Mouse (Mus musculus): Measurements from ENCODE around the gene Lysmd4. TPM values are rescaled to one million over a fixed set of nuclear protein-coding genes. Genes with fewer than 3 reads are reported as not detected.

The Lysmd4 gene
- polyA plus RNA-seq, 1 experiment from 2014 or later = 12.2 TPM

DNA sequence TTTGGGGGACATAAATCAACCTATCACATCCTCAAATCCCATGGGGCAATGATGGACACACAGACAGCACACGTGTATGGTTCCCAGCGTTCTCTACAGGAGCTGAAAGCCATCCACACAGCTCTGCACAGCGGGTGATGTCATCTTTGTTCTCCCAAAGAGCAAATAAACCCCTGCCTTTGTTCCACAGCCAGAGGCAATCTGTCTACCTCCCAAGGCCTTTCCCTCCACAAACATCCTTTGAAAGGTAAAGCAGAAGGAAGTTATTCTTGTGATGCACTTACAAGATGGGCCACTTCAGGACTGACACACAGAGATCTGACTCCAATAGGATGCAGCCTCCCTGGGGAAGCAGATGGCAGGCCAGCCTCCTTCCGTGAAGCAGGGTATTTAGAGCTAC, 10.4 kb upstream of the Lysmd4 start:
- WGBS = 67% methylated on average over 4 of the region's 4 CpGs
- H3K4me2 ChIP-seq = no peak overlapping the region
- peaks cover 40% of the 10 kb centered on the region for H3K4me1 ChIP-seq
- H3K27ac ChIP-seq (replicated peaks) = no peak overlapping the region
- no peak for ATAC-seq (ENCODE audit: extremely low read depth, insufficient number of reproducible peaks, low FRiP score, low TSS enrichment)
- H3K4me3 ChIP-seq = no peak overlapping the region
- H3K36me3 ChIP-seq = no peaks in the 10 kb centered on the region
- H3K9me3 ChIP-seq = no peaks in the 10 kb centered on the region
- H3K27me3 ChIP-seq (replicated peaks) = no peaks in the 10 kb centered on the region
- no peak overlapping the region for H3K9ac ChIP-seq

- Histone ChIP-seq H3K4me3 (no peak overlapping the region), H3K4me1 (peaks cover 37% of the 10 kb centered on the region), H3K27ac (replicated peaks) (no peak overlapping the region), H3K36me3 (no peaks in the 10 kb centered on the region), H3K9me3 (no peaks in the 10 kb centered on the region), H3K27me3 (replicated peaks) (no peaks in the 10 kb centered on the region), H3K9ac (no peak overlapping the region), H3K4me2 (no peak overlapping the region)
- WGBS = 81% methylated on average over 1 of the region's 1 CpGs
- ATAC-seq (ENCODE audit: extremely low read depth, insufficient number of reproducible peaks, low FRiP score, low TSS enrichment) = no peak
These were observed 8.8 kb upstream of the Lysmd4 start for GRCm38 (mm10) chr7:67213589-67213988.

DNA sequence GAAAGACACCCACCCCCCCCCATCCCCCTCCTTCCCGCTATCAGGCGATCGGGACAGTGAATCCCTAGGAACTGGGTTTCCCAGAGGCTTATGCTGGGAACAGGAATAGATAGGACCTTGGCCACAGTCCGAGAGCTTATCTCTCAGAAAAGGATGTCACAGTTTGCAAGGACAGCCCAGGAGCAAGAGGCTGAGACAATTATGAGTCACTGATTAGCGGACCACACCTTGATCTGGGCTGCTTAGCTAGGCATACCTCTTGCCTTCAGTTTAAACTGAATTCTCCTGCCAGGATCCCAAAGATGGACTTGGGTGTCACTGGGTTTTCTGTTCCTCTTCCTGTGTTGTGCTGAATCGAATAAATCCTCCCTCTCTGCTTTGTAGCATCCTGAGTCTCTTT, 6.0 kb upstream of the Lysmd4 start:
- Histone ChIP-seq H3K4me2 (no peak overlapping the region), H3K36me3 (no peaks in the 10 kb centered on the region), H3K4me1 (peaks cover 23% of the 10 kb centered on the region), H3K27ac (replicated peaks) (no peak overlapping the region), H3K9ac (no peak overlapping the region), H3K4me3 (no peak overlapping the region), H3K9me3 (no peaks in the 10 kb centered on the region), H3K27me3 (replicated peaks) (no peaks in the 10 kb centered on the region)
- 40% methylated on average over 6 of the region's 6 CpGs for WGBS
- ATAC-seq (ENCODE audit: extremely low read depth, insufficient number of reproducible peaks, low FRiP score, low TSS enrichment) = no peak

DNA sequence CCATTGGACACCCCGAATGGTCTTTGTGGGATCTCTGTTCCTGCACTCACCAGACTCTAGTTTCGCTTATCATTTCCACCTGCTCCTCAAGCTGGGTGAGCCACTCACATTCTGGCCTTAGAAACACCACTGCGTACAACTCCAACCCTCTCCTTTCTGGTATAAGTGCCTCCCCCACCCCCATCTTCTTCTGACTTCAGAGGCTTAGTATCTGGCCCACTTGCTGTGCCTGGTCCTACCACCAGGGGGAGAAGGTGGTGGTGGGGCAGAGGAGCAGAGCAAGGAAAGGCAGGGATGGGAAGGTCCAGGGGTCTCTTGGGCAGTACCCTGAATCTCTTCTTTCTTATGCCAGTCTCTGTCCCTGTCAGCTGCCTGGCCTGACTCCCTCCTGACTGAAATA, 5.3 kb upstream of the Lysmd4 start:
- no peak overlapping the region for H3K27ac ChIP-seq (replicated peaks)
- no peak for ATAC-seq (ENCODE audit: extremely low read depth, insufficient number of reproducible peaks, low FRiP score, low TSS enrichment)
- no peaks in the 10 kb centered on the region for H3K9me3 ChIP-seq

GRCm38 (mm10) chr7:67225943-67226625, 3.7 kb downstream of the Lysmd4 start:
- ATAC-seq (ENCODE audit: extremely low read depth, insufficient number of reproducible peaks, low FRiP score, low TSS enrichment) = no peak
- H3K9me3 ChIP-seq = no peaks in the 10 kb centered on the region
- 86% methylated on average over 15 of the region's 15 CpGs for WGBS
- H3K27ac ChIP-seq (replicated peaks) = no peak overlapping the region
- peaks cover 61% of the 10 kb centered on the region for H3K4me1 ChIP-seq
- no peak overlapping the region for H3K4me2 ChIP-seq
- H3K36me3 ChIP-seq = peaks cover 35% of the 10 kb centered on the region
- no peak overlapping the region for H3K4me3 ChIP-seq
- H3K9ac ChIP-seq = no peak overlapping the region
- H3K27me3 ChIP-seq (replicated peaks) = no peaks in the 10 kb centered on the region

More for the DNA sequence above, 5.3 kb upstream of the Lysmd4 start:
- Histone ChIP-seq H3K27me3 (replicated peaks) (no peaks in the 10 kb centered on the region), H3K4me3 (no peak overlapping the region), H3K36me3 (no peaks in the 10 kb centered on the region), H3K4me1 (peaks cover 23% of the 10 kb centered on the region), H3K4me2 (no peak overlapping the region), H3K9ac (no peak overlapping the region)
- 74% methylated on average over 3 of the region's 3 CpGs for WGBS

DNA sequence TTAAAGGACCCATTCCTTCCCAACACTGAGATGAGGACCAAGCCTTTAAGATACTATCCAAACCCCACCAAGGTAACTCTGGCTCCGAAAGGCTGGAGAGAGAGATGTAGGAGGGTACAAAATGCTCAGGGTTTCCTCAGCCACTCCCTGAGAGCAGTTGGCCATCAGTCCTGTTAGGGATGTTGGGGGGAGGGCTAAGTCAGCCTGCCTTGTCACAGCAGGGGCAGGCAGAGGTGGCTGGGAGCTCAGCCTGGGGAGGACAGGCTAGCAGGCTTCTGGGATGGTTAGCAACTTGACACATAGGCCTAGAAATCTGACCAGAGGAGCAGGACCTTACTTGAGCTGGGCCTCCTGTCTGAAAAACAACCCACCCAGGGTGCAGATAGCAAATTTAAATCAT, 5.2 kb downstream of the Lysmd4 start:
- Histone ChIP-seq H3K9me3 (no peaks in the 10 kb centered on the region), H3K4me2 (no peak overlapping the region), H3K4me1 (peaks cover 69% of the 10 kb centered on the region), H3K27ac (replicated peaks) (0 out of 2 replicates have a peak overlapping the region, but pooled peaks have one; percentile 1), H3K27me3 (replicated peaks) (no peaks in the 10 kb centered on the region), H3K36me3 (peaks cover 45% of the 10 kb centered on the region), H3K9ac (no peak overlapping the region), H3K4me3 (no peak overlapping the region)
- 58% methylated on average over 1 of the region's 1 CpGs for WGBS
- ATAC-seq (ENCODE audit: extremely low read depth, insufficient number of reproducible peaks, low FRiP score, low TSS enrichment) = no peak

GRCm38 (mm10) chr7:67228390-67228789, 6.0 kb downstream of the Lysmd4 start:
- Histone ChIP-seq H3K36me3 (peaks cover 50% of the 10 kb centered on the region), H3K27me3 (replicated peaks) (no peaks in the 10 kb centered on the region), H3K27ac (replicated peaks) (0 out of 2 replicates have a peak overlapping the region, but pooled peaks have one; percentile 95), H3K4me2 (no peak overlapping the region), H3K9me3 (no peaks in the 10 kb centered on the region), H3K9ac (no peak overlapping the region), H3K4me3 (no peak overlapping the region), H3K4me1 (peaks cover 63% of the 10 kb centered on the region)
- no peak for ATAC-seq (ENCODE audit: extremely low read depth, insufficient number of reproducible peaks, low FRiP score, low TSS enrichment)
- 70% methylated on average over 3 of the region's 3 CpGs for WGBS

DNA sequence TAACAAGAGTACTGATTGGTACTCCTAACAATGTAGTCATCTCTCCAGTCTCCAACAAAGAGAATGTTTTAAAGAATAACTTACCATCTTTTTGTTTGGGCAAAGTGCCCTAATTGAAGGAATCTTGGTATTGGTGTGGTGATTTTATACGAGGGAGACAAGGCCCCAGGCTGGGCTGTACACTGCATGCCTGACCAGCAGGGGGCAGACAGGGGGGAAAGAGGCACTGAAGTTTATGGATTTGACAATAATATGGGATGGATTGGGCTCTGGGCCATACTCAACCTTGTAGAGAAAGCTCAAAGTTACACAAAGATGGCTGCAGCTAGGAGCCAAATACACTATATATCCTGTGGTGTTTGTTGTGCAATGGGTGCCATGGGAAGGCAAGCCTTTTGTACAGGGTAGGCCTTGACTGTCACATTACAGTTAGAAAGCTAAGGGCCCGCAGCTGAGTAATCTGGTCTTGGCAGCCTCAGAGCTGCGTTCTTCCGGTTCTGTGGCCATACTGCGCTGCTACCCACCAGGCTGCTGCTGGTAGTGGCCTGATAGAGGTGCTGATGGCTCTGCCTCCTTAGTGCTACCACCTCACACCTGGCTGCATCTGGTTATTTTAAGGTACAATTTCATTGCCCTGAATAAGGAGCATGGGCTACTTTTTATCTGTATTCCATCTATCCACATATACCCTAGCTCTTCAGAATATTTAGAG, 6.7 kb downstream of the Lysmd4 start:
- no peaks in the 10 kb centered on the region for H3K27me3 ChIP-seq (replicated peaks)
- H3K36me3 ChIP-seq = peaks cover 51% of the 10 kb centered on the region
- peak overlapping the region; percentile 95 for H3K27ac ChIP-seq (replicated peaks)
- H3K9me3 ChIP-seq = no peaks in the 10 kb centered on the region
- WGBS = 72% methylated on average over 5 of the region's 5 CpGs
- H3K4me3 ChIP-seq = no peak overlapping the region
- H3K4me1 ChIP-seq = peaks cover 56% of the 10 kb centered on the region
- no peak for ATAC-seq (ENCODE audit: extremely low read depth, insufficient number of reproducible peaks, low FRiP score, low TSS enrichment)
- 0 out of 2 replicates have a peak overlapping the region, but pooled peaks have one; percentile 15 for H3K9ac ChIP-seq
- no peak overlapping the region for H3K4me2 ChIP-seq

DNA sequence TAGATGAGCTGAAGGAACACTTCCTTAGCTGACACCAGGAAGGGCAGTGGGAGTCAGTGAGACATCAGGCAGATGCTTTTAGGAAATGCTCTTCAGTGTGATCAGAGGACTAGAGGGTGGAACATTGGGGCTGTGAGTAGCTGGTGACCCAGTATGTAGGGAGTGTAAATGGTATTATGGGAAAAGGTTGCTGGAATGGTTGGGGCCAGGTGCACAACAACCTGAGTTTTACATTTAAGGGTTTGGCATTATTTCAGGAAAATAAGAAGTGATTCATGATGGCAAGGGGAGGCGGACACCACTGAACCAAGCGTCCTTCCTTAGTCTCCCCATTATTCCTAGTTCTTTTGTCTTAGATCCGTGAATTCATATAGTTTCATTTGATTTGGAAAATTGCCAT, 7.4 kb downstream of the Lysmd4 start:
- Histone ChIP-seq H3K27ac (replicated peaks) (peak overlapping the region; percentile 95), H3K27me3 (replicated peaks) (no peaks in the 10 kb centered on the region), H3K36me3 (peaks cover 52% of the 10 kb centered on the region), H3K4me1 (peaks cover 57% of the 10 kb centered on the region), H3K4me2 (no peak overlapping the region), H3K9ac (0 out of 2 replicates have a peak overlapping the region, but pooled peaks have one; percentile 15), H3K4me3 (no peak overlapping the region), H3K9me3 (no peaks in the 10 kb centered on the region)
- ATAC-seq (ENCODE audit: extremely low read depth, insufficient number of reproducible peaks, low FRiP score, low TSS enrichment) = no peak
- 79% methylated on average over 3 of the region's 3 CpGs for WGBS

DNA sequence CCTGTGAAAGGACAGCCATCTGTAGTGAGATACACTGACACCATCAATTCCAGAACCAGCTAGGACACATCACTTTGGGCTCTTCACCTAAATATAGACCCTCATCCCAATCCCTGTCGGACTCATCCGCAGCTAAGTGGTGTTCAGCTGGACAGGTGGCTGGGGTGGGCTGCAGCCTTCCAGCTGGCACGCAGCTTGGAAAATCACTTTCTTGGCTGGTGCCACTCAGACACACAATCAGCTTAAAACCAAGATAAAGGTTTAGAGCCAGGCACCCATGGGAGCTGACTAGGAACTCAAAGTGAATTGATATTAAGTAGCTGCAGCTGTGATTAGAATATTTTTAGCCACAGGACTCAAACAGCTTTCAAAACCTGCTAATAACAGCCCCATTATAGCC, 7.9 kb downstream of the Lysmd4 start:
- 31% methylated on average over 3 of the region's 3 CpGs for WGBS
- Histone ChIP-seq H3K4me1 (peaks cover 62% of the 10 kb centered on the region), H3K4me2 (peak overlapping the region; percentile 43), H3K4me3 (no peak overlapping the region), H3K27me3 (replicated peaks) (no peaks in the 10 kb centered on the region), H3K27ac (replicated peaks) (peak overlapping the region; percentile 95), H3K9me3 (no peaks in the 10 kb centered on the region), H3K9ac (0 out of 2 replicates have a peak overlapping the region, but pooled peaks have one; percentile 72), H3K36me3 (peaks cover 52% of the 10 kb centered on the region)
- peak; percentile 45; the same call in 1 of the 2 replicates for ATAC-seq (ENCODE audit: extremely low read depth, insufficient number of reproducible peaks, low FRiP score, low TSS enrichment)

DNA sequence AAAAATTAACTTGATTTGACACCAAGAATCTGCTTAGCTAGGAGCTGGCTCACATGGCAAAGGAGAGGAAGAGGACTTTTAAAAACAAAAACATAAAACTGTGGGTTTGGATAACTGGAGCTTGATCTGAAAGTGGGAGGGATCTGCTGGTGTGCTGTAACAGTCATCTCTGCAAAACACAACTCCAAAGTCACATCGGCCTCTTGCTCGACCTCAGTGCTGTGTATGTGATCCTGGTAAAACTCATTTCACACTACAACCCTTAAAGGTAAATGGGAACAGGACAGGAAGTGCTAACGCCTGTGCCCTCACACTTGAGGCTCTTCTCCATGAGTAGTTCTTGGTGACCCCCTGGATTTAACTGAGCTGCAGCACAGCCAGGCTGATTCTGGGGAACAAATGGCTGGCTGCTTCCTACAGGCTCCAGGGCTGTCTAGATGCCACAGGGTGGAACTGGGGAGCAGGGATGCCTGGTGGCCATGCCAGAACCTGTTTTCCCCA, 8.3 kb downstream of the Lysmd4 start:
- Histone ChIP-seq H3K9me3 (no peaks in the 10 kb centered on the region), H3K27ac (replicated peaks) (peak overlapping the region; percentile 95), H3K4me2 (peak overlapping the region; percentile 43), H3K9ac (peak overlapping the region; percentile 72), H3K4me3 (no peak overlapping the region), H3K4me1 (peaks cover 66% of the 10 kb centered on the region), H3K36me3 (peaks cover 52% of the 10 kb centered on the region), H3K27me3 (replicated peaks) (no peaks in the 10 kb centered on the region)
- no peak for ATAC-seq (ENCODE audit: extremely low read depth, insufficient number of reproducible peaks, low FRiP score, low TSS enrichment)
- WGBS = 28% methylated on average over 3 of the region's 3 CpGs

Data from heart, embryonic 13.5 days (tissue).